Mouse (Mus musculus): ENCODE data around the gene Dnm2. TPM values are rescaled to one million over a fixed set of nuclear protein-coding genes. Genes with fewer than 3 reads are reported as not detected.
"Not testable (repeated sequence)": the region's sequence is repeated elsewhere in the genome, so short reads cannot be mapped to it uniquely, and the experiment has no call there.

The Dnm2 gene
- polyA plus RNA-seq, 1 experiment from 2014 or later = 60.7 TPM

GRCm38 (mm10) chr9:21525142-21525936 is 100.6 kb downstream of the Dnm2 start:
- H3K9ac ChIP-seq = no peak overlapping the region
- no peak overlapping the region for H3K4me3 ChIP-seq (replicated peaks; ENCODE audit: low read length)
- H3K9me3 ChIP-seq (ENCODE audit: control insufficient read depth, low read length) = no peaks in the 10 kb centered on the region
- WGBS = 78% methylated on average over 7 of the region's 7 CpGs
- no peaks in the 10 kb centered on the region for H3K4me1 ChIP-seq (replicated peaks; ENCODE audit: control insufficient read depth, insufficient read depth, low read length)
- ATAC-seq (ENCODE audit: low FRiP score) (no peak), DNase-seq (ENCODE audit: low spot score) (no peak)
- H3K27ac ChIP-seq = no peak overlapping the region
- H3K4me2 ChIP-seq (replicated peaks) = no peak overlapping the region
- no peaks in the 10 kb centered on the region for H3K27me3 ChIP-seq (ENCODE audit: control insufficient read depth, insufficient read depth, low read length)
- H3K36me3 ChIP-seq (replicated peaks; ENCODE audit: control insufficient read depth, insufficient read depth) = no peaks in the 10 kb centered on the region

GRCm38 (mm10) chr9:21525937-21526633 is 101.4 kb downstream of the Dnm2 start, which contains the start of gene AB124611:
AB124611 (plus strand) TSS chr9:21526176.
- no peak within 1 kb of the TSS for H3K9ac ChIP-seq
- no peak within 1 kb of the TSS for H3K4me2 ChIP-seq (replicated peaks)
- H3K9me3 ChIP-seq (ENCODE audit: control insufficient read depth, low read length) = no peaks in the 10 kb centered on the region
- no peaks in the 10 kb centered on the region for H3K27me3 ChIP-seq (ENCODE audit: control insufficient read depth, insufficient read depth, low read length)
- no peaks in the 10 kb centered on the region for H3K36me3 ChIP-seq (replicated peaks; ENCODE audit: control insufficient read depth, insufficient read depth)
- no peaks in the 10 kb centered on the region for H3K4me1 ChIP-seq (replicated peaks; ENCODE audit: control insufficient read depth, insufficient read depth, low read length)
- WGBS = 71% methylated on average over 14 of the region's 14 CpGs
- no peak within 1 kb of the TSS for H3K4me3 ChIP-seq (replicated peaks; ENCODE audit: low read length)
- ATAC-seq (ENCODE audit: low FRiP score) = no peak
- no peak for DNase-seq (ENCODE audit: low spot score)
- H3K27ac ChIP-seq = no peak within 1 kb of the TSS

GRCm38 (mm10) chr9:21526634-21526944 is 101.9 kb downstream of the Dnm2 start:
- H3K27ac ChIP-seq = no peak overlapping the region
- 83% methylated on average over 3 of the region's 3 CpGs for whole genome bisulfite sequencing
- H3K4me1 ChIP-seq (replicated peaks; ENCODE audit: control insufficient read depth, insufficient read depth, low read length) = no peaks in the 10 kb centered on the region
- no peaks in the 10 kb centered on the region for H3K36me3 ChIP-seq (replicated peaks; ENCODE audit: control insufficient read depth, insufficient read depth)
- no peak overlapping the region for H3K4me3 ChIP-seq (replicated peaks; ENCODE audit: low read length)
- H3K4me2 ChIP-seq (replicated peaks) = no peak overlapping the region
- DNase-seq (ENCODE audit: low spot score) (no peak), ATAC-seq (ENCODE audit: low FRiP score) (no peak)
- H3K9me3 ChIP-seq (ENCODE audit: control insufficient read depth, low read length) = no peaks in the 10 kb centered on the region
- no peaks in the 10 kb centered on the region for H3K27me3 ChIP-seq (ENCODE audit: control insufficient read depth, insufficient read depth, low read length)
- H3K9ac ChIP-seq = no peak overlapping the region

DNA sequence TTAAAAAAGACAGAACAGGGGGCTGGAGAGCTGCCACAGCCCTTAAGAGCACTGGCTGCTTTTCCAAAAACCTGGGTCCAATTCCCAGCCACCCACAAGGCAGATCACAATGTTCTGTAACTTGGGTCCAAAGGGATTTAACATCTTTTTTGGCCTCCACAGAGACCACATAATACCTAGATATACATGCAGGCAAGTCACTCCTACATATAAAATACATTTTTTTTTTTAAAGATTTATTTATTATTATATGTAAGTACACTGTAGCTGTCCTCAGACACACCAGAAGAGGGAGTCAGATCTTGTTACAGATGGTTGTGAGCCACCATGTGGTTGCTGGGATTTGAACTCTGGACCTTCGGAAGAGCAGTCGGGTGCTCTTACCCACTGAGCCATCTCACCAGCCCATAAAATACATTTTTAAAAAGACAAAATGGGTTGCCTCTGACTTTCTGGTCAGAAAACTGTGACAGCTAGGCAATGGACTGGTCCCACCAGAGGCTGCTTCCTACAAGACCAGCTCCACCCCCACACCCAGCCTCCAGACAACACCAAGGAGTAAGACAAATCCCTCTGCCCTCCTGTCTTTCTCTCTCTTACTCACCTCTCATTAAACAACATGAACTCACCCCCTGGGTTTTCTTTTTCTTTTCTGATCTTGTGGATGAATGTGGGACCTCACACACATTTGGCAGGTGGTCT is 102.5 kb downstream of the Dnm2 start:
- Histone ChIP-seq H3K27ac (no peak overlapping the region), H3K4me3 (replicated peaks; ENCODE audit: low read length) (no peak overlapping the region), H3K4me1 (replicated peaks; ENCODE audit: control insufficient read depth, insufficient read depth, low read length) (no peaks in the 10 kb centered on the region), H3K36me3 (replicated peaks; ENCODE audit: control insufficient read depth, insufficient read depth) (no peaks in the 10 kb centered on the region), H3K4me2 (replicated peaks) (no peak overlapping the region), H3K9ac (no peak overlapping the region), H3K9me3 (ENCODE audit: control insufficient read depth, low read length) (no peaks in the 10 kb centered on the region), H3K27me3 (ENCODE audit: control insufficient read depth, insufficient read depth, low read length) (no peaks in the 10 kb centered on the region)
- ATAC-seq (ENCODE audit: low FRiP score) (no peak), DNase-seq (ENCODE audit: low spot score) (no peak)
- 93% methylated on average over 2 of the region's 2 CpGs for WGBS

GRCm38 (mm10) chr9:21527917-21528324 is 103.2 kb downstream of the Dnm2 start:
- no peak overlapping the region for H3K4me2 ChIP-seq (replicated peaks)
- no peak overlapping the region for H3K4me3 ChIP-seq (replicated peaks; ENCODE audit: low read length)
- no peak overlapping the region for H3K27ac ChIP-seq
- no peak for DNase-seq (ENCODE audit: low spot score)
- ATAC-seq (ENCODE audit: low FRiP score) = no peak
- 71% methylated on average over 1 of the region's 1 CpGs for WGBS
- no peaks in the 10 kb centered on the region for H3K36me3 ChIP-seq (replicated peaks; ENCODE audit: control insufficient read depth, insufficient read depth)
- no peaks in the 10 kb centered on the region for H3K4me1 ChIP-seq (replicated peaks; ENCODE audit: control insufficient read depth, insufficient read depth, low read length)
- no peaks in the 10 kb centered on the region for H3K27me3 ChIP-seq (ENCODE audit: control insufficient read depth, insufficient read depth, low read length)
- H3K9ac ChIP-seq = no peak overlapping the region
- H3K9me3 ChIP-seq (ENCODE audit: control insufficient read depth, low read length) = no peaks in the 10 kb centered on the region

- Histone ChIP-seq H3K27me3 (ENCODE audit: control insufficient read depth, insufficient read depth, low read length) (no peaks in the 10 kb centered on the region), H3K4me3 (replicated peaks; ENCODE audit: low read length) (no peak overlapping the region), H3K27ac (no peak overlapping the region), H3K36me3 (replicated peaks; ENCODE audit: control insufficient read depth, insufficient read depth) (no peaks in the 10 kb centered on the region), H3K9me3 (ENCODE audit: control insufficient read depth, low read length) (no peaks in the 10 kb centered on the region), H3K4me2 (replicated peaks) (no peak overlapping the region), H3K9ac (no peak overlapping the region), H3K4me1 (replicated peaks; ENCODE audit: control insufficient read depth, insufficient read depth, low read length) (no peaks in the 10 kb centered on the region)
- WGBS = 96% methylated on average over 14 of the region's 14 CpGs
- DNase-seq (ENCODE audit: low spot score) (no peak), ATAC-seq (ENCODE audit: low FRiP score) (no peak)
Measured at GRCm38 (mm10) chr9:21536501-21536900, 111.8 kb downstream of the Dnm2 start.

- ATAC-seq (ENCODE audit: low FRiP score) (no peak), DNase-seq (ENCODE audit: low spot score) (no peak)
- Histone ChIP-seq H3K36me3 (replicated peaks; ENCODE audit: control insufficient read depth, insufficient read depth) (no peaks in the 10 kb centered on the region), H3K4me1 (replicated peaks; ENCODE audit: control insufficient read depth, insufficient read depth, low read length) (no peaks in the 10 kb centered on the region), H3K27me3 (ENCODE audit: control insufficient read depth, insufficient read depth, low read length) (no peaks in the 10 kb centered on the region), H3K4me2 (replicated peaks) (no peak overlapping the region), H3K27ac (no peak overlapping the region), H3K9me3 (ENCODE audit: control insufficient read depth, low read length) (no peaks in the 10 kb centered on the region), H3K4me3 (replicated peaks; ENCODE audit: low read length) (no peak overlapping the region), H3K9ac (no peak overlapping the region)
- WGBS = 88% methylated on average over 4 of the region's 4 CpGs
Measured at GRCm38 (mm10) chr9:21537009-21537408, 112.3 kb downstream of the Dnm2 start.

GRCm38 (mm10) chr9:21539981-21540753 is 115.5 kb downstream of the Dnm2 start:
- H3K9ac ChIP-seq = no peak overlapping the region
- ATAC-seq (ENCODE audit: low FRiP score) = no peak
- 77% methylated on average over 7 of the region's 7 CpGs for WGBS

GRCm38 (mm10) chr9:21542001-21542400 is 117.3 kb downstream of the Dnm2 start:
- H3K4me3 ChIP-seq (replicated peaks; ENCODE audit: low read length); H3K9me3 ChIP-seq (ENCODE audit: control insufficient read depth, low read length); H3K9ac ChIP-seq; H3K27ac ChIP-seq; H3K36me3 ChIP-seq (replicated peaks; ENCODE audit: control insufficient read depth, insufficient read depth); ATAC-seq (ENCODE audit: low FRiP score); H3K4me2 ChIP-seq (replicated peaks); H3K27me3 ChIP-seq (ENCODE audit: control insufficient read depth, insufficient read depth, low read length); DNase-seq (ENCODE audit: low spot score); H3K4me1 ChIP-seq (replicated peaks; ENCODE audit: control insufficient read depth, insufficient read depth, low read length): not testable (repeated sequence)
- WGBS = 89% methylated on average over 2 of the region's 2 CpGs

More at GRCm38 (mm10) chr9:21539981-21540753, 115.5 kb downstream of the Dnm2 start:
- Histone ChIP-seq H3K27me3 (ENCODE audit: control insufficient read depth, insufficient read depth, low read length) (no peaks in the 10 kb centered on the region), H3K9me3 (ENCODE audit: control insufficient read depth, low read length) (no peaks in the 10 kb centered on the region), H3K4me1 (replicated peaks; ENCODE audit: control insufficient read depth, insufficient read depth, low read length) (no peaks in the 10 kb centered on the region; the same call in 1 of the 2 replicates), H3K27ac (no peak overlapping the region), H3K4me2 (replicated peaks) (no peak overlapping the region), H3K4me3 (replicated peaks; ENCODE audit: low read length) (no peak overlapping the region), H3K36me3 (replicated peaks; ENCODE audit: control insufficient read depth, insufficient read depth) (no peaks in the 10 kb centered on the region)
- no peak for DNase-seq (ENCODE audit: low spot score)
